24 mouse cellular contexts compared by ENCODE assay signal in the genomic region with DNA sequence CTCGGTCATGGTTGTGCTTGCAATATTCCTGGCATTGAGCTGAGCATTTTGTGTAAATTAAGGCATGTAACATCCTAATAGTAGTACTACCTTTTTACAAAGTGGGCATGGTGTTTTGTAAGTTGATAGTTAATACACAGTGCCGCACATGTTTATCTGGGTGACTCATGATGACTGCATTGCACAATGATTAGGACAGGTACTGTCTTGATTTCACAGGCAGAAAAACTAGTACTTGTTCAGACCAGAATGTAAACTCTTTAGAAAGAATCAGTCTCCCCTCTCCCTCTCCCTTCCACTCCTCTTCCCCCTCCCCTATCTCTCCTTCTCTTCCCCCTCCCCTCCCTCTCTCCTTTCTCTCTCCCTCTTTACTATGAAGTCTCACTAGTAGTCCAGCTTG. TPM values are rescaled to one million over a fixed set of nuclear protein-coding genes. Genes with fewer than 3 reads are reported as not detected.
DNase-seq lines count a peak whose midpoint lies in the region; ATAC-seq lines count a peak whose summit lies in the region.
"Had no signal": no experiment of that assay in that cellular context is flagged by ENCODE, and none has a peak within 500 bp of the region (broad histone marks: within the 10 kb centered on the region; RNA-seq: fewer than 3 reads in every experiment).

No protein-coding gene starts in this region.

- H3K36me3 ChIP-seq in limb, embryonic 15.5 days, result no peaks in the 10 kb centered on the region
- no peaks in the 10 kb centered on the region for H3K36me3 ChIP-seq in limb, embryonic 10.5 days
- H3K36me3 ChIP-seq in embryonic facial prominence, embryonic 14.5 days (ENCODE audit: control insufficient read depth, insufficient read depth, low read length), result no peaks in the 10 kb centered on the region
- no peaks in the 10 kb centered on the region for H3K36me3 ChIP-seq in stomach, embryonic 14.5 days (ENCODE audit: control insufficient read depth, insufficient read depth, low read length)
- H3K36me3 ChIP-seq: heart, embryonic 13.5 days; hindbrain, embryonic 12.5 days had no signal

- H3K9me3 ChIP-seq in limb, embryonic 15.5 days, result 0 out of 2 replicates have a peak, but pooled peaks cover 6% of the 10 kb centered on the region
- H3K9me3 ChIP-seq in limb, embryonic 10.5 days (replicated peaks), result no peaks in the 10 kb centered on the region
- peaks cover 9% of the 10 kb centered on the region; the same call in 1 of the 2 replicates for H3K9me3 ChIP-seq in embryonic facial prominence, embryonic 14.5 days (ENCODE audit: control insufficient read depth, low read length)
- H3K9me3 ChIP-seq in stomach, embryonic 14.5 days (ENCODE audit: control insufficient read depth, low read depth, low read length), result no peaks in the 10 kb centered on the region
- H3K9me3 ChIP-seq: hindbrain, embryonic 12.5 days had no signal

- 0 out of 2 replicates have a peak, but pooled peaks cover 5% of the 10 kb centered on the region for H3K4me1 ChIP-seq in limb, embryonic 15.5 days
- H3K4me1 ChIP-seq in limb, embryonic 10.5 days, result peaks cover 3% of the 10 kb centered on the region; the same call in 1 of the 2 replicates
- no peaks in the 10 kb centered on the region for H3K4me1 ChIP-seq in embryonic facial prominence, embryonic 14.5 days (ENCODE audit: control insufficient read depth, insufficient read depth, low read length)
- no peaks in the 10 kb centered on the region for H3K4me1 ChIP-seq in stomach, embryonic 14.5 days (ENCODE audit: control insufficient read depth, insufficient read depth, low read length)
- H3K4me1 ChIP-seq: forebrain, embryonic 13.5 days; hindbrain, embryonic 12.5 days had no signal

- intact Hi-C loops in left cerebral cortex, postnatal 14 days (cut with DNase I), result no loop called here

- DNase-seq in limb, embryonic 10.5 days (ENCODE audit: low spot score), result no peak
- peak; percentile 62 for DNase-seq in 416B (ENCODE audit: low read depth)
- DNase-seq in embryonic facial prominence, embryonic 14.5 days (ENCODE audit: low spot score), result peak; percentile 67
- no peak for DNase-seq in adrenal gland, adult (ENCODE audit: inconsistent age in 2 of 2, low spot score in 1 of 2)
- DNase-seq in left cerebral cortex, postnatal 14 days (ENCODE audit: low spot score in 2 of 2), result no peak
- no peak for DNase-seq in right cerebral cortex, postnatal 14 days
- DNase-seq: adrenal gland, postnatal 25 days; cerebellum, adult 8-10 months; heart, adult 18-20 months; heart, postnatal 14 days; kidney, adult 8-10 months; kidney, postnatal 10 days; right cerebral cortex, adult 18-20 months; thymus, postnatal 25 days had no signal

- no peak overlapping the region for H3K9ac ChIP-seq in limb, embryonic 15.5 days
- no peak overlapping the region for H3K9ac ChIP-seq in embryonic facial prominence, embryonic 14.5 days (ENCODE audit: low read depth, low read length)
- H3K9ac ChIP-seq in stomach, embryonic 14.5 days (replicated peaks; ENCODE audit: low read depth, low read length), result no peak overlapping the region
- H3K9ac ChIP-seq: forebrain, embryonic 13.5 days; heart, embryonic 13.5 days; hindbrain, embryonic 12.5 days; liver, embryonic 14.5 days had no signal

- H3K4me3 ChIP-seq in limb, embryonic 15.5 days, result no peak overlapping the region
- H3K4me3 ChIP-seq in limb, embryonic 10.5 days, result no peak overlapping the region
- no peak overlapping the region for H3K4me3 ChIP-seq in embryonic facial prominence, embryonic 14.5 days (ENCODE audit: low read depth, low read length)
- no peak overlapping the region for H3K4me3 ChIP-seq in stomach, embryonic 14.5 days (ENCODE audit: low read depth, low read length)
- H3K4me3 ChIP-seq: forebrain, embryonic 13.5 days; heart, embryonic 13.5 days; hindbrain, embryonic 12.5 days had no signal

- H3K4me2 ChIP-seq in limb, embryonic 15.5 days, result no peak overlapping the region
- H3K4me2 ChIP-seq in embryonic facial prominence, embryonic 14.5 days (ENCODE audit: low read depth, low read length), result no peak overlapping the region
- no peak overlapping the region for H3K4me2 ChIP-seq in stomach, embryonic 14.5 days (replicated peaks; ENCODE audit: low read depth, low read length)
- H3K4me2 ChIP-seq: forebrain, embryonic 13.5 days; heart, embryonic 13.5 days; hindbrain, embryonic 12.5 days had no signal

- peak overlapping the region; percentile 65 for H3K27ac ChIP-seq in limb, embryonic 15.5 days
- H3K27ac ChIP-seq in limb, embryonic 10.5 days, result no peak overlapping the region
- H3K27ac ChIP-seq in embryonic facial prominence, embryonic 14.5 days (replicated peaks; ENCODE audit: low read depth, low read length), result no peak overlapping the region
- H3K27ac ChIP-seq in stomach, embryonic 14.5 days (ENCODE audit: low read length), result peak overlapping the region; percentile 2; the same call in 1 of the 2 replicates
- H3K27ac ChIP-seq: forebrain, embryonic 13.5 days; heart, embryonic 13.5 days; hindbrain, embryonic 12.5 days; liver, embryonic 14.5 days; macrophage had no signal

- no peaks in the 10 kb centered on the region for H3K27me3 ChIP-seq in limb, embryonic 15.5 days
- no peaks in the 10 kb centered on the region for H3K27me3 ChIP-seq in limb, embryonic 10.5 days (ENCODE audit: low read depth, poor library complexity, severe bottlenecking)
- no peaks in the 10 kb centered on the region for H3K27me3 ChIP-seq in embryonic facial prominence, embryonic 14.5 days (replicated peaks; ENCODE audit: control insufficient read depth, insufficient read depth, low read length)
- no peaks in the 10 kb centered on the region for H3K27me3 ChIP-seq in stomach, embryonic 14.5 days (ENCODE audit: control insufficient read depth, insufficient read depth, low read length)
- H3K27me3 ChIP-seq: forebrain, embryonic 13.5 days; hindbrain, embryonic 12.5 days had no signal

- no peak for ATAC-seq in limb, embryonic 15.5 days (ENCODE audit: insufficient number of reproducible peaks, low FRiP score, low TSS enrichment, low read depth)
- ATAC-seq in embryonic facial prominence, embryonic 14.5 days (ENCODE audit: low read depth), result peak; percentile 47
- ATAC-seq in stomach, embryonic 14.5 days (ENCODE audit: insufficient number of reproducible peaks, insufficient read depth, low FRiP score, low read depth), result no peak
- ATAC-seq: forebrain, embryonic 13.5 days had no signal

- WGBS in limb, embryonic 15.5 days, result 76% methylated on average over 2 of the region's 2 CpGs
- WGBS in limb, embryonic 10.5 days, result 94% methylated on average over 2 of the region's 2 CpGs
- WGBS in embryonic facial prominence, embryonic 14.5 days, result 82% methylated on average over 2 of the region's 2 CpGs
- WGBS in stomach, embryonic 14.5 days, result 83% methylated on average over 2 of the region's 2 CpGs

RNA-seq across cellular contexts. Expression of gene Tigd4, which starts 9.4 kb away (rescaled TPM):
- 2.4 and 3.0 TPM in 2 replicates for polyA plus RNA-seq in limb, embryonic 15.5 days (2015; fragmentation: Nextera tagmentation; extraction: Ambion mirVana)
- not detected in 2 replicates for polyA plus RNA-seq in limb, embryonic 10.5 days (2016; fragmentation: Nextera tagmentation; extraction: Ambion mirVana)
- polyA plus RNA-seq in embryonic facial prominence, embryonic 14.5 days (2014; fragmentation: Nextera tagmentation; extraction: Ambion mirVana), result 2.0 and 2.7 TPM in 2 replicates
- 0.11 and 0.23 TPM in 2 replicates for polyA plus RNA-seq in stomach, embryonic 14.5 days (2014; fragmentation: Nextera tagmentation; extraction: Ambion mirVana)
- not detected for total RNA-seq in left cerebral cortex, postnatal 14 days (2021)
- total RNA-seq: heart, adult 18-20 months; midbrain, postnatal 0 days had no signal
- polyA plus RNA-seq: forebrain, embryonic 13.5 days; hindbrain, embryonic 12.5 days; limb, embryonic 11.5 days; liver, embryonic 14.5 days; macrophage; midbrain, postnatal 0 days; neural tube, embryonic 14.5 days had no signal

RNA-seq across cellular contexts. Expression of gene Arfip1, which starts 20.3 kb away (rescaled TPM):
- polyA plus RNA-seq in limb, embryonic 15.5 days (2015; fragmentation: Nextera tagmentation; extraction: Ambion mirVana), result 54.5 and 56.7 TPM in 2 replicates
- polyA plus RNA-seq in limb, embryonic 10.5 days (2016; fragmentation: Nextera tagmentation; extraction: Ambion mirVana), result 25.6 and 30.3 TPM in 2 replicates
- polyA plus RNA-seq in embryonic facial prominence, embryonic 14.5 days (2014; fragmentation: Nextera tagmentation; extraction: Ambion mirVana), result 55.3 and 56.5 TPM in 2 replicates
- polyA plus RNA-seq in stomach, embryonic 14.5 days (2014; fragmentation: Nextera tagmentation; extraction: Ambion mirVana), result 57.5 and 66.6 TPM in 2 replicates
- total RNA-seq in left cerebral cortex, postnatal 14 days (2021), result 10 to 100 TPM; 15.5 to 16.3 TPM

Comparison
In these comparisons a context has a peak if more than half of its experiments do, and no peak if none do; other contexts are left out.
1. H3K27ac ChIP-seq: peak in limb, embryonic 15.5 days (single experiment) and stomach, embryonic 14.5 days (single experiment); none in limb, embryonic 10.5 days (single experiment) and embryonic facial prominence, embryonic 14.5 days (single experiment).
2. DNase-seq: peak in 416B (single experiment) and embryonic facial prominence, embryonic 14.5 days (single experiment); none in limb, embryonic 10.5 days (single experiment), adrenal gland, adult (0 of 2), left cerebral cortex, postnatal 14 days (0 of 2) and right cerebral cortex, postnatal 14 days (single experiment).